Mouse (Mus musculus) induced T-regulatory cell, adult 2 months (primary cell): ENCODE measurements around the gene Sv2c.

Experiments used
- DNase-seq: peaks from one replicate; pipeline ENCODE4 v3.0.0-alpha.2; 2012; ENCODE audit warnings: low read depth

Gene Sv2c

GRCm38 (mm10) chr13:96052755-96053154 is 79.6 kb downstream of the Sv2c start:
- DNase-seq = no peak

GRCm38 (mm10) chr13:96045396-96045795 is 87.0 kb downstream of the Sv2c start:
- DNase-seq = no peak

- DNase-seq = peak; percentile 9
These were observed 91.9 kb downstream of the Sv2c start for GRCm38 (mm10) chr13:96040275-96041042.

- DNase-seq = no peak
These were observed 92.8 kb downstream of the Sv2c start for GRCm38 (mm10) chr13:96039536-96039935.

DNA sequence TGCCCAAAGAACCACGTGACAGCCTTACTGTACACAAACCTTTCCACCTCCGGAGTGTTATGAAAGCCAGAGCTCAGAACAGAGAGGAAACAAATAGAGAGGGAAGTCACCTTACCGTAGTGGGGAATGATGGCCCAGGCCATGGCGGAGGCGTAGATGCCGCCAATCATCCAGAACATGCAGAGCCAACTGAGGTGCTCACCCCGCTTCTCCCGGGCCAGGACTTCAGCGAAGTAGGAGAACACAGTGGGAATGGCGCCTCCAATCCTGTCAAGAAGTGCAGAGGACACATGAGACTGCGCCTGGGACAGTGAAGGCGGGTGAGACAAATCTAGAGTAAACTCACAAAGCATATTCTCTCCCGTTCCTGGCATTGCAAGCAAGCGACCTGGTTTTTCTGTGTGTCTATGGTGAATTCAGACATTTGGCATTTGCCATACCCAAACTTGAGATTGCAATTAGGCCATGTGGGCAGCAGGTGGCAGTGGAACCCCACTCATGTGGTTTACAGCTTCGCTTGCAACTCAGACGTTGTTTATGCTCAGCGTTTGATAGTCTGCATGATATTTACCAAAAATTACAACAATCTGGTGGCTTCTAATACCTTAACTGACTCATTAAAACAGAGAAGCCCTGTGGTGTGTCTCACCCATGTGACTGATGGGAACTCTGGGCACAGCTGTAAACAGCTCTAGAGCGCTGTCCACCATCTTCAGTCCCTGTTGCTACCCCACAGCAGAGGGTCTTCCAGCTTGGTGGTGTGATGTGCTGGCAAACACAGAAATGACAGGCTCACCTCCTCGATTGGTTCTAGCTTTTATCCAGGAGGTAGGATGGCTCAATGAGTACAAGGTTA is 101.8 kb downstream of the Sv2c start:
- peak; percentile 83 for DNase-seq

- DNase-seq = no peak
These were observed 108.5 kb downstream of the Sv2c start for GRCm38 (mm10) chr13:96023858-96024257.

DNA sequence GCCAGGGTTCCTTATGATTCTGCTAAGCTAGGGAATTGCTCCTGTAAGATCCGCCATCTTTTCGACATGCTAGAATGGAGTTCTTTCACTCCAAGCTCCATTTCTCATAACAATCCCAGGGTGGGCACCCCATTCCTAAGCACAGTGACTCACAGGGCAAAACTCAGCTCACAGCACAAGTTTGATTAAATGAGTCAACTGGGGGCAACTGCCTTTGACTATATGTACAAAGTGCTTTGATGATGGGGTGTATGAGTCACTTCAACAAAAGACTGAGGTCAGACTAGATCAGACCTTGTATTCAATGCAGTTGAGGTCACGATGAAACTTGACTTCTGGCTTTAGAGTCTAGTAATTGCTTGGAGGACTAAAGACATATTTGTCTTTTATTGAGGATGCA is 116.9 kb downstream of the Sv2c start:
- DNase-seq = no peak

DNA sequence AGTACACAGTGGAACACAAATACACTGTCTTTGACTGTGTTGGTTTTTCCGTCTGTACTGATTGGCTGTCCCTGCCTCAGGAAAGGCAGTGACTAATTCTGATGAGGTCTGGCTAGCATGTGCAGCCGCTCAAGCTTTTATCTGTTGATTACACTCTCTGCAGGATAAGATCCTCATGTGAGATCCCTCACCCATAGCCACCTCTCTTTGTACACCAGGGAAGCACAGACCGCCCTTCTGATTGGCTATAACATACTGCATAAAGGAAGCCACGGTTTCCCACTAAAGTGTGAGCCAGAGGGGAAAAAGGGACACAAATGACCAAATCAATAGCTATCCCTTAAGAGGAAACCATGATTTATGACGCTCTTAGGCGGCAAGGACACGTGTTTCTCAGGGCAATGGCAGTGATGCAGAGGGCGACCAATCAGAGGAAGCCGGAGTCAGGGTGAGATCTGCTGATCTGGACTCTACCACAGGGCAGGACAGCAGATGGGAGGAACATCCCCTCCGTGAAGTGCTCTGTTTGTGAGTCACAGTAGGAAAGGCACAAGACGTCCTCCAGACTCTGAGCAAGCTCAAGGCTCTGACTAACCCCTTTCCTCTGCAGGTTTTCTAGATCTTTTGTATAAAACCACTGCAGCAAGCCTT is 121.4 kb downstream of the Sv2c start:
- DNase-seq = peak; percentile 58

- no peak for DNase-seq
These were observed 123.4 kb downstream of the Sv2c start for GRCm38 (mm10) chr13:96008975-96009374.

- no peak for DNase-seq
These were observed 124.2 kb downstream of the Sv2c start for GRCm38 (mm10) chr13:96008154-96008553.

GRCm38 (mm10) chr13:96003539-96003938 is 128.8 kb downstream of the Sv2c start:
- DNase-seq = no peak

- no peak for DNase-seq
These were observed 129.9 kb downstream of the Sv2c start for GRCm38 (mm10) chr13:96002475-96002874.

- no peak for DNase-seq
These were observed 133.0 kb downstream of the Sv2c start for GRCm38 (mm10) chr13:95999396-95999795.

GRCm38 (mm10) chr13:95997294-95997693 is 135.1 kb downstream of the Sv2c start:
- DNase-seq = peak; percentile 50

- no peak for DNase-seq
These were observed 137.4 kb downstream of the Sv2c start for GRCm38 (mm10) chr13:95994705-95995703.

- DNase-seq = peak; percentile 95
These were observed 144.2 kb downstream of the Sv2c start for GRCm38 (mm10) chr13:95988181-95988580.

- peak; percentile 93 for DNase-seq
These were observed 145.2 kb downstream of the Sv2c start for GRCm38 (mm10) chr13:95987147-95987546.

GRCm38 (mm10) chr13:95986375-95986774 is 146.0 kb downstream of the Sv2c start:
- peak; percentile 79 for DNase-seq

GRCm38 (mm10) chr13:95975225-95975624 is 157.2 kb downstream of the Sv2c start:
- no peak for DNase-seq

- peak; percentile 69 for DNase-seq
These were observed 158.3 kb downstream of the Sv2c start for GRCm38 (mm10) chr13:95974106-95974505.

- DNase-seq = peak; percentile 90
These were observed 158.9 kb downstream of the Sv2c start for GRCm38 (mm10) chr13:95973368-95973958.
